Mouse (Mus musculus) thymus, adult 2 months (tissue): ENCODE measurements at regions not wholly inside any gene's neighbourhood (a gene's known extent, or its start where the extent isn't known, plus 50 kb on each side); places are given as distances from the start of the nearest gene placed in this dataset.

Experiments used
- CTCF ChIP-seq: fragments of 200-500 bp; IDR thresholded peaks from 2 replicates; pipeline ENCODE4 v1.5.1; 2012; ENCODE audit warnings: mild to moderate bottlenecking, control low read depth, low read length, moderate library complexity, borderline replicate concordance; ENCODE audit not compliant: control insufficient read depth, poor library complexity, insufficient read depth; ENCODE audit errors: extremely low read depth
- POLR2A ChIP-seq: fragments of 200-500 bp; IDR thresholded peaks from 2 replicates; pipeline ENCODE4 v1.6.1; 2012; ENCODE audit warnings: mild to moderate bottlenecking, low read length, control low read depth, moderate library complexity; ENCODE audit not compliant: control insufficient read depth, poor library complexity, insufficient read depth; ENCODE audit errors: extremely low read depth

DNA sequence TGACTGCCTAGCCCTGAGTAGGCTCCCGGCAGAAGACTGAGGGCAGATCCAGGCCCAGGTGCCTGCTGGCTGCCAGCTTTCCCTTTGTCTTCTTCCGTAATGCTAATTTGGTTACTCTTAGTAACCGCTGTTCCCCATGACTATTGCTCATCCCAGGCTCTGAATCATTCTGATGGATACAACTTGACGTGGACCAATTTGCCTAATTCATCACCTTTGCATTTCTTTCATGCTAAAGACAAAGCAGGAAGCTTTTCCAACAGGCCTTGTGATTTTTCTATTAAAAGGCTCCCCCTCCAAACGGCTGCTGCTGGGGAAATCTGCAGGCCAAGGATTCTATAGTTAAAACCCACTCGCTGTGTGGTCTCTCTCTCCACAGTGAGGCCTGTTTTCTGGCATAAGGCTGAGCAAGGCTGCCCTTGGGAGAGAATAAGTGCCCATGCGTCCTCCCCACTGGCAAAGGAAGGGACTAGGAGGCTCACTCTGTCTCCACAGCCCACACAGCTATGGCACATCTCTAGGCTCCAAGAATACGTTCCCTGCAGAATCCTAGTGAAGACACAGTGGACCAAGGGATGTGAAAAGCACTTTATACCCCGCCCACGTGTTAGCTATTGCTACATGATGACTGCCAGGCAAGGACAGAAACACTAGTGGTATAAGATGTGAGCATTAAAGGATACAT lies 304.6 kb downstream of the 3100002H09Rik start:
- TF ChIP-seq CTCF (no peak), POLR2A (no peak)
